8 mouse cellular contexts compared by ENCODE assay signal in genomic region chr4:136134418-136134977, GRCm38 (mm10). TPM values are rescaled to one million over a fixed set of nuclear protein-coding genes. Genes with fewer than 3 reads are reported as not detected.
DNase-seq lines count a peak whose midpoint lies in the region; ATAC-seq and TF ChIP-seq lines count a peak whose summit lies in the region.

No protein-coding gene starts in this region.

- WGBS in heart, postnatal 0 days, result under 1% methylated on average over 15 of the region's 15 CpGs
- WGBS in liver, postnatal 0 days (ENCODE audit: insufficient replicate concordance), result 2% methylated on average over 15 of the region's 15 CpGs

- H3K4me2 ChIP-seq in heart, postnatal 0 days (ENCODE audit: low read depth, low read length), result peak overlapping the region; percentile 76
- H3K4me2 ChIP-seq in liver, postnatal 0 days (ENCODE audit: low read depth, low read length), result peak overlapping the region; percentile 78

- H3K36me3 ChIP-seq in heart, postnatal 0 days (replicated peaks; ENCODE audit: control insufficient read depth, insufficient read depth, low read length), result no peaks in the 10 kb centered on the region
- no peaks in the 10 kb centered on the region for H3K36me3 ChIP-seq in liver, postnatal 0 days (replicated peaks; ENCODE audit: insufficient read depth, low read length)

- TF ChIP-seq POLR2A in cortical plate, adult 2 months (IDR thresholded peaks at IDR 0.05; ENCODE audit: extremely low read depth, insufficient read depth, low read length), result no peak

- peak overlapping the region; percentile 49 for H3K9ac ChIP-seq in heart, postnatal 0 days (replicated peaks; ENCODE audit: low read depth, low read length)
- H3K9ac ChIP-seq in liver, postnatal 0 days (replicated peaks), result peak overlapping the region; percentile 54

- H3K27ac ChIP-seq in gastrocnemius, adult 2 months, result peak overlapping the region; percentile 90
- H3K27ac ChIP-seq in cortical plate, adult 2 months (ENCODE audit: insufficient read depth, low read length), result peak overlapping the region; percentile 68
- peak overlapping the region; percentile 85 for H3K27ac ChIP-seq in heart, postnatal 0 days (ENCODE audit: low read depth)
- H3K27ac ChIP-seq in liver, postnatal 0 days (ENCODE audit: low read depth), result peak overlapping the region; percentile 73

- H3K27me3 ChIP-seq in heart, postnatal 0 days (ENCODE audit: control insufficient read depth, insufficient read depth, low read length), result no peaks in the 10 kb centered on the region
- peaks cover 24% of the 10 kb centered on the region for H3K27me3 ChIP-seq in liver, postnatal 0 days (ENCODE audit: insufficient read depth, low read length)

- H3K4me1 ChIP-seq in cortical plate, adult 2 months (ENCODE audit: control insufficient read depth, insufficient read depth, low read length), result no peaks in the 10 kb centered on the region
- H3K4me1 ChIP-seq in heart, postnatal 0 days (ENCODE audit: control insufficient read depth, insufficient read depth), result peaks cover 23% of the 10 kb centered on the region
- peaks cover 17% of the 10 kb centered on the region; the same call in 1 of the 2 replicates for H3K4me1 ChIP-seq in liver, postnatal 0 days (ENCODE audit: insufficient read depth)

- H3K4me3 ChIP-seq in gastrocnemius, adult 2 months, result peak overlapping the region; percentile 75
- peak overlapping the region; percentile 9; the same call in 1 of the 2 replicates for H3K4me3 ChIP-seq in cortical plate, adult 2 months (ENCODE audit: insufficient read depth, low read length)
- peak overlapping the region; percentile 44 for H3K4me3 ChIP-seq in heart, postnatal 0 days (ENCODE audit: low read depth, low read length)
- peak overlapping the region; percentile 49 for H3K4me3 ChIP-seq in liver, postnatal 0 days (ENCODE audit: low read depth, low read length)

- DNase-seq in gastrocnemius, adult 2 months, result no peak
- DNase-seq in gastrocnemius, postnatal 10 days, result no peak
- DNase-seq in heart, postnatal 0 days (ENCODE audit: low spot score), result peak; percentile 31
- DNase-seq in liver, postnatal 0 days, result no peak
- DNase-seq in right cerebral cortex, postnatal 36 days (ENCODE audit: low spot score in 2 of 2), result no peak
- no peak for DNase-seq in ovary, postnatal 36 days (ENCODE audit: low spot score)

- intact Hi-C loops in gastrocnemius, adult 2 months (cut with DNase I), result no loop called here

- TF ChIP-seq CTCF in gastrocnemius, adult 2 months (IDR thresholded peaks at IDR 0.05), result no peak
- TF ChIP-seq CTCF in cortical plate, adult 2 months (IDR thresholded peaks at IDR 0.05; ENCODE audit: extremely low read depth, insufficient read depth, low read length), result no peak
- no peak for TF ChIP-seq CTCF in heart, postnatal 0 days (IDR thresholded peaks at IDR 0.05; ENCODE audit: low read depth)
- TF ChIP-seq CTCF in liver, postnatal 0 days (IDR thresholded peaks at IDR 0.05; ENCODE audit: low read depth), result no peak

- TF ChIP-seq EP300 in heart, postnatal 0 days (IDR thresholded peaks at IDR 0.05; ENCODE audit: low read depth), result no peak
- TF ChIP-seq EP300 in liver, postnatal 0 days (IDR thresholded peaks at IDR 0.05; ENCODE audit: low read depth), result no peak

- ATAC-seq in heart, postnatal 0 days (ENCODE audit: insufficient read depth, low read depth), result peak; percentile 51
- ATAC-seq in liver, postnatal 0 days, result no peak
- no peak; the same call in 1 of the 2 replicates for ATAC-seq in granulocyte monocyte progenitor cell, adult 5-6 weeks (replicated peaks; ENCODE audit: poor library complexity, severe bottlenecking)

- no peaks in the 10 kb centered on the region for H3K9me3 ChIP-seq in heart, postnatal 0 days (replicated peaks; ENCODE audit: control insufficient read depth, low read length)
- H3K9me3 ChIP-seq in liver, postnatal 0 days (ENCODE audit: low read length), result peaks cover 2% of the 10 kb centered on the region

RNA-seq across cellular contexts. Expression of gene Id3, which starts 8.8 kb away (rescaled TPM):
- 10 to 100 TPM; 11.3 to 21.9 TPM for total RNA-seq in gastrocnemius, adult 2 months (2021)
- 10 to 100 TPM; 33.3 to 48.8 TPM for total RNA-seq in gastrocnemius, postnatal 10 days (2021)
- polyA plus RNA-seq in cortical plate, adult 2 months (2012; rRNA removed), result 75.7 and 82.9 TPM in 2 replicates
- total RNA-seq in heart, postnatal 0 days (2014; rRNA removed; ENCODE audit: low replicate concordance), result 238 and 259 TPM in 2 replicates
- polyA plus RNA-seq in heart, postnatal 0 days (2015; fragmentation: Nextera tagmentation; extraction: Ambion mirVana), result 169 and 188 TPM in 2 replicates
- 77.3 and 79.1 TPM in 2 replicates for polyA plus RNA-seq in liver, postnatal 0 days (2015; fragmentation: Nextera tagmentation; extraction: Ambion mirVana)
- not detected in 2 replicates for total RNA-seq in granulocyte monocyte progenitor cell, adult 5-6 weeks (2014; fragmentation: Nextera tagmentation)
- not detected in 2 replicates for total RNA-seq in granulocyte monocyte progenitor cell, adult 5-6 weeks (2017)

RNA-seq across cellular contexts. Expression of gene E2f2, which starts 37.7 kb away (rescaled TPM):
- total RNA-seq in gastrocnemius, adult 2 months (2021), result 1 to 10 TPM in 1 of 2 experiments, under 1 TPM in 1; 0.48 to 1.1 TPM
- 10 to 100 TPM in 1 of 2 experiments, 1 to 10 TPM in 1; 6.9 to 11.0 TPM for total RNA-seq in gastrocnemius, postnatal 10 days (2021)
- 0.67 and 0.78 TPM in 2 replicates for polyA plus RNA-seq in cortical plate, adult 2 months (2012; rRNA removed)
- 6.4 and 6.9 TPM in 2 replicates for total RNA-seq in heart, postnatal 0 days (2014; rRNA removed; ENCODE audit: low replicate concordance)
- 2.4 and 2.6 TPM in 2 replicates for polyA plus RNA-seq in heart, postnatal 0 days (2015; fragmentation: Nextera tagmentation; extraction: Ambion mirVana)
- polyA plus RNA-seq in liver, postnatal 0 days (2015; fragmentation: Nextera tagmentation; extraction: Ambion mirVana), result 48.6 and 50.2 TPM in 2 replicates
- 2.9 and 9.4 TPM in 2 replicates for total RNA-seq in granulocyte monocyte progenitor cell, adult 5-6 weeks (2014; fragmentation: Nextera tagmentation)
- total RNA-seq in granulocyte monocyte progenitor cell, adult 5-6 weeks (2017), result 3.7 and 4.3 TPM in 2 replicates

Comparison
In these comparisons a context has a peak if more than half of its experiments do, and no peak if none do; other contexts are left out.
1. H3K4me3 ChIP-seq: peak in every context shown above with its lines; median percentile 75 in gastrocnemius, adult 2 months; 49 in liver, postnatal 0 days; 44 in heart, postnatal 0 days; 9 in cortical plate, adult 2 months.
2. RNA of gene Id3, which starts 8.8 kb away (total RNA-seq): 238 to 259 TPM in heart, postnatal 0 days, 33.3 to 48.8 TPM in gastrocnemius, postnatal 10 days and 11.3 to 21.9 TPM in gastrocnemius, adult 2 months; not detected in granulocyte monocyte progenitor cell, adult 5-6 weeks; every median in the first group is over 10 times any median in the second.
3. Peak in every context shown above with its lines, with median percentiles within 50 percentile points of each other: H3K27ac ChIP-seq.